Mouse (Mus musculus) erythroblast, embryonic 14.5 days (primary cell): ENCODE data around the gene Fam69a.

Experiments used
- GATA1 ChIP-seq: IDR thresholded peaks from 2 replicates; pipeline ENCODE4 v1.6.1; 2012; ENCODE audit warnings: low read length, inconsistent platforms, mixed read lengths
- TAL1 ChIP-seq: IDR thresholded peaks from 3 replicates; pipeline ENCODE4 v1.6.1; 2012; ENCODE audit warnings: low read length, inconsistent platforms, mixed read lengths

DNA sequence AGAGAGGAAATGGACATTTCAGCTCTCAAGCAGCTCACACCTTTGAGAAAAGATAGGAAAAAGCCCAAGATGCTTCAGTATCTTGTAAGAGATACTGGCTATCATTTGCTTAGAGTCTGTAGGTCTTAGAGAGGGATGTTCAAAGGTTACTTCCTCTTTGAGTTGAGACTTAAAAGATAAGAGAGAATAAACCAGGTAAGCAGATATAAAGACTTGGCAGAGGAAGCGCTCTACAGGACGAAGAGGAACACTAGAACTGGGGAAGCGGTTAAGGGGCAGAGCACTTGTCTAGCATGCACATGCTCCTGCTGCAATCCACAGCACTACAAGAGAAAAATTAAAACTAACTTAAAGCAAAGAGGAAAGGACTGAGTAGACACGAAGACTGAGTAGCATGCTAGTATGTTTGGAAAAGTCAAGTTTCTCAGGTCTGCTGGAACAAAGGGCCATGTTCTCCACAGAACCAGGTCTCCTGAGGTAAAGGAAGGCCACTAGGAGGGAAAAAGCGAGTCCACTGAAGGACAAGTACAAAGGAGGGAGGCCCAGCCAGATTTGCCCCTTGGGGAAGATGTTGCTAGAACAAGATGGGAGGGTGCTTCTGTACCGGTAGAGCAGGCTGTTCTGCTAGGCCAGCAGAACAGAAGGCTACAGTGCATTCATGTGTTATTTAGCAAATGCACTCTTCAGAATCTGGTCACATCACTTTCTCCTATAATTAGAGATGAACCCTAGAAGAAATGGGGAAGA, 8.4 kb downstream of the Fam69a start:
- no peak for TF ChIP-seq GATA1
- TF ChIP-seq TAL1: no peak
